Mouse (Mus musculus): ENCODE results near the gene Brms1.

DNA sequence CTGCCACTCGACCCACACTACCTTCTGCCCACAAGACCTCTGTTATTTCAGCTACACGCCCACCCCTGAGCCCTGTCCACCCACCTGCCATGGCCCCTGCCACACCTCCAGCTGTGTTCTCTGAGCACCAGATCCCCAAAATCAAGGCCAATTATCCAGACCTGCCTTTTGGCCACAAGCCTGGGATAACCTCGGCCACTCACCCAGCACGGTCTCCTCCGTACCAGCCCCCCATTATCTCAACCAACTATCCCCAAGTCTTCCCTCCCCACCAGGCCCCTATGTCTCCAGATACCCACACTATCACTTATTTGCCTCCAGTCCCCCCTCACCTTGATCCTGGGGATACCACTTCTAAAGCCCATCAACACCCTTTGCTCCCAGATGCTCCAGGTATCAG, 28.3 kb downstream of the Brms1 start:
- TF ChIP-seq EP300 (IDR thresholded peaks at IDR 0.05) (no peak), CTCF (IDR thresholded peaks at IDR 0.05) (no peak)

Measured in lung, postnatal 0 days (tissue).